Mouse (Mus musculus) lung, embryonic 14.5 days (tissue): ENCODE results near the gene Oaz1. TPM values are rescaled to one million over a fixed set of nuclear protein-coding genes. Genes with fewer than 3 reads are reported as not detected.
A peak's percentile ranks its signal among the peaks of the same experiment; 100 is the strongest.
"Not testable (repeated sequence)": the region's sequence is repeated elsewhere in the genome, so short reads cannot be mapped to it uniquely, and the experiment has no call there.

Experiments
- ATAC-seq: fragments of 200-750 bp; cut with Nextera tagmentation; 2 replicates; pipeline ENCODE4 v1.8.0; 2017; ENCODE audit warnings: mild to moderate bottlenecking, moderate TSS enrichment, moderate library complexity; ENCODE audit not compliant: insufficient read depth
- DNase-seq: peaks from one replicate; pipeline ENCODE4 v3.0.0-alpha.2; 2015
- H3K27ac ChIP-seq: fragments of 300-500 bp; sonication (generic); 2 replicates; pipeline ENCODE4 v1.5.1; 2014; ENCODE audit warnings: low read depth, mild to moderate bottlenecking, moderate library complexity
- H3K27me3 ChIP-seq: fragments of 300-500 bp; sonication (generic); 2 replicates; pipeline ENCODE4 v1.6.1; 2014; ENCODE audit warnings: low read length, control low read depth; ENCODE audit not compliant: insufficient read depth
- H3K36me3 ChIP-seq: fragments of 300-500 bp; sonication (generic); 2 replicates; pipeline ENCODE4 v1.6.1; 2014; ENCODE audit warnings: control low read depth; ENCODE audit not compliant: insufficient read depth
- H3K4me1 ChIP-seq: fragments of 300-500 bp; sonication (generic); 2 replicates; pipeline ENCODE4 v1.6.1; 2014; ENCODE audit warnings: antibody characterized with exemption, control low read depth; ENCODE audit not compliant: insufficient read depth
- H3K4me2 ChIP-seq: fragments of 300-500 bp; sonication (generic); 2 replicates; pipeline ENCODE4 v1.6.1; 2014; ENCODE audit warnings: mild to moderate bottlenecking
- H3K4me3 ChIP-seq: fragments of 300-500 bp; sonication (generic); 2 replicates; pipeline ENCODE4 v1.5.1; 2014; ENCODE audit warnings: low read depth, low read length
- H3K9ac ChIP-seq: fragments of 300-500 bp; sonication (generic); 2 replicates; pipeline ENCODE4 v1.6.1; 2014
- H3K9me3 ChIP-seq: fragments of 300-500 bp; sonication (generic); 2 replicates; pipeline ENCODE4 v1.6.1; 2016; ENCODE audit warnings: low read depth, low read length, control low read depth
- CTCF ChIP-seq: IDR thresholded peaks from 2 replicates; pipeline ENCODE4 v1.5.1; 2016; ENCODE audit warnings: antibody characterized with exemption, low read depth
- WGBS: fragments of 180-500 bp; shearing (Covaris S2); extraction: QIAGEN DNeasy Blood & Tissue Kit; methylation state at CpG from one replicate; pipeline ENCODE4 v1.1.7; 2014; 5-methylcytosine and 5-hydroxymethylcytosine counted together
- polyA plus RNA-seq: library from polyadenylated mRNA; unstranded; fragments of >200 nt; fragmentation: Nextera tagmentation; extraction: Ambion mirVana; gene quantifications from 2 replicates; pipeline ENCODE4 v1.2.1, GENCODE M21; 2014

Gene Oaz1
- polyA plus RNA-seq, 1 experiment from 2014 or later, result 1,984 TPM

GRCm38 (mm10) chr10:80817164-80817563 lies 9.3 kb upstream of the Oaz1 start:
- no peak for TF ChIP-seq CTCF
- DNase-seq, result no peak
- 42% methylated on average over 2 of the region's 2 CpGs for WGBS
- Histone ChIP-seq H3K4me1 (no peaks in the 10 kb centered on the region), H3K4me2 (no peak overlapping the region), H3K4me3 (no peak overlapping the region), H3K9ac (no peak overlapping the region), H3K27ac (no peak overlapping the region), H3K9me3 (no peaks in the 10 kb centered on the region), H3K36me3 (no peaks in the 10 kb centered on the region), H3K27me3 (no peaks in the 10 kb centered on the region)
- ATAC-seq, result no peak

DNA sequence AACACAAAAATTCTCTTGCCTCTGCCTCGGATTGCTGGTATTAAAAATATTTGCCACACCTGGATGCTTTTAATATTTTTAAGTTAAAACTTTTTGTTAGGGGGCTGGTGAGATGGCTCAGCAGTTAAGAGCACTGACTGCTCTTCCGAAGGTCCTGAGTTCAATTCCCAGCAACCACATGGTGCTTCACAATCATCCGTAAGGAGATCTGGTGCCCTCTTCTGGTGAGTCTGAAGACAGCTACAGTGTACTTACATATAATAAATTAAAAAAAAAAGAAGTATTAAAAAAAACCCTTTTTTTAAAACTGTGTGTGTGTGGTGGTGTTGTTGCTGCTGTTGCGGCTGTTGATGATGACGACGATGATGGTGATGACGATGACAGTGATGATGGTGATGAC lies 8.5 kb upstream of the Oaz1 start:
- not testable (repeated sequence) for H3K4me1 ChIP-seq, ATAC-seq, H3K27me3 ChIP-seq, H3K9me3 ChIP-seq, H3K27ac ChIP-seq, H3K9ac ChIP-seq, DNase-seq, H3K36me3 ChIP-seq, H3K4me3 ChIP-seq, H3K4me2 ChIP-seq
- 77% methylated on average over 7 of the region's 7 CpGs for WGBS
- TF ChIP-seq CTCF, result peak; percentile 20; the same call in 1 of the 2 replicates

GRCm38 (mm10) chr10:80818599-80819281 lies 7.7 kb upstream of the Oaz1 start:
- H3K4me3 ChIP-seq, result no peak overlapping the region
- no peaks in the 10 kb centered on the region for H3K27me3 ChIP-seq
- H3K36me3 ChIP-seq, result no peaks in the 10 kb centered on the region
- H3K4me2 ChIP-seq, result no peak overlapping the region
- no peaks in the 10 kb centered on the region for H3K4me1 ChIP-seq
- ATAC-seq, result no peak
- H3K9ac ChIP-seq, result no peak overlapping the region
- WGBS, result 54% methylated on average over 6 of the region's 6 CpGs
- TF ChIP-seq CTCF, result no peak
- H3K9me3 ChIP-seq, result no peaks in the 10 kb centered on the region
- H3K27ac ChIP-seq, result no peak overlapping the region; the same call in 1 of the 2 replicates
- DNase-seq, result no peak

DNA sequence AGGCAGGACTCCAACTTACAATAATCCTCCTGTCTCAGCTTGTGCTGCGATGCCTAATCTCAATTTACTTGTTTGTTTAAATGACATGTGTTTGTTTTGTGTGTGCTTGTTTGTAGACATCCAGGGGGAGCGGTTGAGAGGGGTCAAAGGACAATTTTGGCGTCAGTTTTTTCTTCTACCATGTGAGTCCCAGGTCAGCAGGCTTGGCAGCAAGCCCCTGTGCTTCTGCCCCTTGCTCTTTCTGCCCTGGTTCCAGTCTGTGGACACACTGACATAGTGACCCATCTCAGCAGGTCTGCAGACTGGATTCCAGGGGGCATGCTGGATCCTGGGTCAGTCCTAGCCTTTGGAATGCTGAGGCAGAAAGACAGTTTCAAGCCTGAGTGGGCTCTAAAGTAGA lies 7.0 kb upstream of the Oaz1 start:
- Histone ChIP-seq H3K4me2 (no peak overlapping the region), H3K36me3 (no peaks in the 10 kb centered on the region), H3K4me1 (no peaks in the 10 kb centered on the region), H3K4me3 (no peak overlapping the region), H3K9me3 (no peaks in the 10 kb centered on the region), H3K9ac (no peak overlapping the region; the same call in 1 of the 2 replicates), H3K27ac (no peak overlapping the region; the same call in 1 of the 2 replicates), H3K27me3 (no peaks in the 10 kb centered on the region)
- WGBS, result 23% methylated on average over 3 of the region's 3 CpGs
- TF ChIP-seq CTCF, result no peak
- DNase-seq (no peak), ATAC-seq (no peak)

- ATAC-seq, result no peak
These were observed 4.5 kb upstream of the Oaz1 start for GRCm38 (mm10) chr10:80821991-80822390.

DNA sequence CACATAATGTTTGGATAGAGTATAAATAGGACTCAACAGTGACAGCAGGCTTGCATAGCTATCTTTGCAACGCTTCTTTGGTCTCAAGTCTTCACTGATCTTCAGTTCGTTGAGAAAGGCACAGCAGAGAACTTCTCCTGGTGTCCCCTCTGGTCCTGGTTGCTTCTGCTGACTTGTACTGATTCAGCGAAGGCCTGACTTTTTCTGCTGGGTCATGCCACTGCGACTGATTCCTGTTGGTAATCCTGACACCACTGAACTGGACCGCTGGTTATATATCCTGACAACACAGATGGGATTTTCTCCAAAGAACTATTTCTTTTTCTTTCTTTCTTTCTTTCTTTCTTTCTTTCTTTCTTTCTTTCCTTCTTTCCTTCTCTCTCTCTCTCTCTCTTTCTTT lies 3.9 kb upstream of the Oaz1 start:
- DNase-seq, result no peak
- no peak overlapping the region for H3K4me3 ChIP-seq
- no peak overlapping the region for H3K4me2 ChIP-seq
- H3K27me3 ChIP-seq, result no peaks in the 10 kb centered on the region
- H3K27ac ChIP-seq, result no peak overlapping the region
- ATAC-seq, result no peak
- TF ChIP-seq CTCF, result no peak
- 86% methylated on average over 5 of the region's 5 CpGs for WGBS
- H3K9ac ChIP-seq, result no peak overlapping the region
- no peaks in the 10 kb centered on the region for H3K36me3 ChIP-seq
- no peaks in the 10 kb centered on the region for H3K9me3 ChIP-seq
- H3K4me1 ChIP-seq, result no peaks in the 10 kb centered on the region

More at GRCm38 (mm10) chr10:80821991-80822390, 4.5 kb upstream of the Oaz1 start:
- peak; percentile 62 for TF ChIP-seq CTCF
- no peaks in the 10 kb centered on the region for H3K4me1 ChIP-seq
- no peak overlapping the region for H3K4me3 ChIP-seq
- no peaks in the 10 kb centered on the region for H3K9me3 ChIP-seq
- H3K27ac ChIP-seq, result no peak overlapping the region
- no peak overlapping the region for H3K9ac ChIP-seq
- no peak overlapping the region for H3K4me2 ChIP-seq
- no peaks in the 10 kb centered on the region for H3K36me3 ChIP-seq
- WGBS, result 38% methylated on average over 2 of the region's 2 CpGs
- H3K27me3 ChIP-seq, result no peaks in the 10 kb centered on the region
- peak; percentile 62 for DNase-seq

DNA sequence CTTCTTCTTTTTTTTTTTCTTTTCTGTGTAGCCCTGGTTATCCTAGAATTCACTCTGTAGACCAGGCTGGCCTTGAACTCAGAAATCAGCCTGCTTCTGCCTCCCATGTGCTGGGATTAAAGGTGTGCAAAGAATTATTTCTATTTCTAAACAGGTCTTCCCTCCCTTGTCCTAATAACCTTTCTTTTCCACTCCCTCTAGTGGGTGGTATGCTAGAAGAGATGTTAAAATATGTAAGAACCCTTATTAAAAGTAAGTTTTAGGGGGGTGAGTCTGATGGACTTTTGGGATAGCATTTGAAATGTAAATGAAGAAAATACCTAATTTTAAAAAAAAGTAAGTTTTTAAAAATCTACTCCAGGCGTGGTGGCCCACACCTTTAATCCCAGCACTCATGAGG lies 3.1 kb upstream of the Oaz1 start:
- Histone ChIP-seq H3K4me1 (no peaks in the 10 kb centered on the region), H3K9ac (no peak overlapping the region), H3K27ac (no peak overlapping the region), H3K4me2 (no peak overlapping the region), H3K4me3 (no peak overlapping the region), H3K9me3 (no peaks in the 10 kb centered on the region), H3K27me3 (no peaks in the 10 kb centered on the region), H3K36me3 (peaks cover 2% of the 10 kb centered on the region; the same call in 1 of the 2 replicates)
- 75% methylated on average over 1 of the region's 1 CpGs for WGBS
- no peak for TF ChIP-seq CTCF
- no peak for ATAC-seq
- no peak for DNase-seq
